ENCODE assay signal across 15 mouse cellular contexts in genomic region chr6:94122566-94123150, GRCm38 (mm10).
DNase-seq lines count a peak whose midpoint lies in the region; ATAC-seq and TF ChIP-seq lines count a peak whose summit lies in the region.
"Had no signal": no experiment of that assay in that cellular context is flagged by ENCODE, and none has a peak within 500 bp of the region (broad histone marks: within the 10 kb centered on the region; RNA-seq: fewer than 3 reads in every experiment).

No protein-coding gene starts in this region.

- H3K9me3 ChIP-seq in midbrain, embryonic 10.5 days (replicated peaks): no peaks in the 10 kb centered on the region
- H3K9me3 ChIP-seq in midbrain, embryonic 13.5 days: no peaks in the 10 kb centered on the region
- H3K9me3 ChIP-seq: embryonic facial prominence, embryonic 15.5 days; intestine, embryonic 15.5 days; neural tube, embryonic 13.5 days had no signal

- no peak overlapping the region for H3K9ac ChIP-seq in midbrain, embryonic 13.5 days (replicated peaks)
- H3K9ac ChIP-seq: embryonic facial prominence, embryonic 15.5 days; intestine, embryonic 15.5 days; liver, embryonic 14.5 days; neural tube, embryonic 13.5 days had no signal

- DNase-seq in cerebellum, adult 2 months: peak; percentile 46 to 80
- DNase-seq in cerebellum, adult 11-12 months: no peak
- DNase-seq in midbrain, embryonic 10.5 days (ENCODE audit: low spot score): no peak
- peak; percentile 81 for DNase-seq in hindlimb bud, embryonic 11.5 days (ENCODE audit: extremely low spot score, low read depth, low spot score)
- no peak for DNase-seq in thymus, postnatal 10 days (ENCODE audit: low spot score in 2 of 2)
- DNase-seq in right cerebral cortex, postnatal 36 days (ENCODE audit: low spot score in 2 of 2): no peak
- no peak for DNase-seq in ovary, postnatal 36 days (ENCODE audit: low spot score)
- DNase-seq: kidney, postnatal 14 days; layer of hippocampus, postnatal 36 days; lung, postnatal 4 days had no signal

- peaks cover 15% of the 10 kb centered on the region for H3K4me1 ChIP-seq in cerebellum, adult 2 months (ENCODE audit: control insufficient read depth, insufficient read depth, low read length)
- peaks cover 15% of the 10 kb centered on the region for H3K4me1 ChIP-seq in midbrain, embryonic 10.5 days
- 0 out of 2 replicates have a peak, but pooled peaks cover 3% of the 10 kb centered on the region for H3K4me1 ChIP-seq in midbrain, embryonic 13.5 days (replicated peaks)

- no peak for TF ChIP-seq POLR2A in cerebellum, adult 2 months (IDR thresholded peaks at IDR 0.05; ENCODE audit: borderline replicate concordance, insufficient read depth, low read length)

- no peak overlapping the region for H3K27ac ChIP-seq in cerebellum, adult 2 months (ENCODE audit: insufficient read depth, low read length)
- 0 out of 2 replicates have a peak overlapping the region, but pooled peaks have one; percentile 17 for H3K27ac ChIP-seq in midbrain, embryonic 10.5 days (replicated peaks)
- H3K27ac ChIP-seq in midbrain, embryonic 13.5 days: no peak overlapping the region
- H3K27ac ChIP-seq: embryonic facial prominence, embryonic 15.5 days; intestine, embryonic 15.5 days; liver, embryonic 14.5 days; neural tube, embryonic 13.5 days had no signal

- H3K4me3 ChIP-seq in cerebellum, adult 2 months (replicated peaks; ENCODE audit: insufficient read depth, low read depth, low read length): no peak overlapping the region
- H3K4me3 ChIP-seq in midbrain, embryonic 10.5 days: no peak overlapping the region
- H3K4me3 ChIP-seq in midbrain, embryonic 13.5 days (replicated peaks): no peak overlapping the region
- H3K4me3 ChIP-seq: embryonic facial prominence, embryonic 15.5 days; intestine, embryonic 15.5 days; neural tube, embryonic 13.5 days had no signal

- no peaks in the 10 kb centered on the region for H3K36me3 ChIP-seq in midbrain, embryonic 10.5 days
- H3K36me3 ChIP-seq in midbrain, embryonic 13.5 days: no peaks in the 10 kb centered on the region
- H3K36me3 ChIP-seq: embryonic facial prominence, embryonic 15.5 days; intestine, embryonic 15.5 days; neural tube, embryonic 13.5 days had no signal

- TF ChIP-seq CTCF in cerebellum, adult 2 months (IDR thresholded peaks at IDR 0.05; ENCODE audit: borderline replicate concordance, insufficient read depth, low read depth, low read length): no peak

- no peak for ATAC-seq in midbrain, embryonic 13.5 days
- ATAC-seq: intestine, embryonic 15.5 days had no signal

- 20% methylated on average over 8 of the region's 8 CpGs for WGBS in cerebellum, adult 2 months
- WGBS in midbrain, embryonic 10.5 days: 77% methylated on average over 8 of the region's 8 CpGs
- 83% methylated on average over 8 of the region's 8 CpGs for WGBS in midbrain, embryonic 13.5 days

- H3K4me2 ChIP-seq in midbrain, embryonic 13.5 days (replicated peaks): no peak overlapping the region
- H3K4me2 ChIP-seq: embryonic facial prominence, embryonic 15.5 days; intestine, embryonic 15.5 days; neural tube, embryonic 13.5 days had no signal

- no peaks in the 10 kb centered on the region for H3K27me3 ChIP-seq in cerebellum, adult 2 months (ENCODE audit: control insufficient read depth, insufficient read depth, low read length)
- no peaks in the 10 kb centered on the region for H3K27me3 ChIP-seq in midbrain, embryonic 10.5 days (ENCODE audit: low read depth, poor library complexity, severe bottlenecking)
- no peaks in the 10 kb centered on the region for H3K27me3 ChIP-seq in midbrain, embryonic 13.5 days
- H3K27me3 ChIP-seq: embryonic facial prominence, embryonic 15.5 days; intestine, embryonic 15.5 days; neural tube, embryonic 13.5 days had no signal

Comparison
In these comparisons a context has a peak if more than half of its experiments do, and no peak if none do; other contexts are left out.
1. DNase-seq: peak in cerebellum, adult 2 months (2 of 2) and hindlimb bud, embryonic 11.5 days (single experiment); none in cerebellum, adult 11-12 months (single experiment), midbrain, embryonic 10.5 days (single experiment), thymus, postnatal 10 days (0 of 2), right cerebral cortex, postnatal 36 days (0 of 2) and ovary, postnatal 36 days (single experiment).